Mouse (Mus musculus) bone marrow macrophage, adult 2 months (primary cell): ENCODE measurements around the gene Eftud2. TPM values are rescaled to one million over a fixed set of nuclear protein-coding genes. Genes with fewer than 3 reads are reported as not detected.

Experiments
- H3K27ac ChIP-seq: 2 replicates; pipeline ENCODE4 v1.5.1; 2012; ENCODE audit warnings: low read depth, low read length; ENCODE audit not compliant: insufficient read depth
- H3K4me1 ChIP-seq: 2 replicates; pipeline ENCODE4 v1.6.1; 2012; ENCODE audit warnings: low read length; ENCODE audit not compliant: control insufficient read depth, insufficient read depth
- H3K4me3 ChIP-seq: 2 replicates; pipeline ENCODE4 v1.5.1; 2012; ENCODE audit warnings: mild to moderate bottlenecking, low read length, moderate library complexity; ENCODE audit not compliant: insufficient read depth
- CTCF ChIP-seq: IDR thresholded peaks from 2 replicates; pipeline ENCODE4 v1.5.1; 2012; ENCODE audit warnings: low read depth, mild to moderate bottlenecking, low read length, moderate library complexity
- POLR2A ChIP-seq: IDR thresholded peaks from 2 replicates; pipeline ENCODE4 v1.6.1; 2012; ENCODE audit warnings: mild to moderate bottlenecking, low read depth, low read length, borderline replicate concordance
- polyA plus RNA-seq: library from polyadenylated mRNA; stranded (reverse); fragments of >200 nt; gene quantifications from 2 replicates; pipeline ENCODE4 v1.2.4, GENCODE M21; 2012; ENCODE audit not compliant: missing spikeins, insufficient read depth, insufficient read length

Gene Eftud2
- polyA plus RNA-seq, 1 experiment = 40.2 TPM

DNA sequence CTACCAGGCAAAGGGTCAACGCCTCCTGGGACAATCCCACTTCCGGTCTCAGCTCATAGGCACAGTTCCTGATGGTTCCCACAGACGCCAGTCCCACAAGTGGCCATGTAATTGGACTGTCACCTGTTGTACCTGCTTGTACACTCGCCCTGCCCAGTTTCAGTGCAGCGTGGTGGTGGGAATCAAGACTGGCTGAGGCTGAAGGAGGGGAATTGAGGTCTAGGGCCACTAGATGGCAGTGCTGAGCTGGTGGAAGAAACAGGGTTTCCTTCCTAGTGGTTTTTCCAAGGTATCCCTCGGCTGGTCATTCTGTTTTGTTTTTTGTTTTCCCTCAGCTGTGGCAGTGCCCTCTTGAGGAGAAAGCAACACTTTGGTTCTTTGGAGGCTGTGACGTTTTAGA, 20.0 kb upstream of the Eftud2 start, which contains the start of gene Gfap:
Gene Gfap (minus strand): TSS at position 150 of the 400 bp plus-strand sequence.
- no peak within 1 kb of the TSS for H3K27ac ChIP-seq
- TF ChIP-seq POLR2A = no peak
- TF ChIP-seq CTCF = peak; percentile 88
- H3K4me1 ChIP-seq = no peaks in the 10 kb centered on the region
- no peak within 1 kb of the TSS for H3K4me3 ChIP-seq

DNA sequence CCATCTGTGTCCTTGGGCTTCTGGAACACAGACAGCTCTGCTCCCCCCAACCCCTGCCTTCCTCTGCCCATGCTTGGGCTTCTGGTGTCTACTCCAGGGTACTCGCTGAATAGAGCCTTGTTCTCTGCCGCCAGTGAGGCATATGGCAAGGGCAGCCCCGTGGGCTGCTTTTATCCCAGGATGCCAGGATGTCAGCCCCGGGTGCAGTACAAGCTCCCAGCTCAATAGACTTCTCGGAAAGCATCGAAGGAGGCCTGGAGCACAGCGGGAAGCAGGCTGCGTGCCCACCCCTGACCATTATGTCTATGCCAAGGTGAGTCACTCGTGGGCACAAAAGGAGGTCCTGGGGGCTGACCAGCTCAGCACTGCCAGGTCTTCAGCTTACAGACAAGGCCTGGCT, 17.6 kb upstream of the Eftud2 start:
- Histone ChIP-seq H3K27ac (no peak overlapping the region), H3K4me1 (peaks cover 12% of the 10 kb centered on the region), H3K4me3 (no peak overlapping the region)
- no peak for TF ChIP-seq POLR2A
- no peak for TF ChIP-seq CTCF

GRCm38 (mm10) chr11:102896641-102897040, 15.9 kb upstream of the Eftud2 start:
- TF ChIP-seq POLR2A = no peak
- no peak for TF ChIP-seq CTCF
- H3K27ac ChIP-seq = no peak overlapping the region
- H3K4me3 ChIP-seq = no peak overlapping the region
- peaks cover 15% of the 10 kb centered on the region for H3K4me1 ChIP-seq

DNA sequence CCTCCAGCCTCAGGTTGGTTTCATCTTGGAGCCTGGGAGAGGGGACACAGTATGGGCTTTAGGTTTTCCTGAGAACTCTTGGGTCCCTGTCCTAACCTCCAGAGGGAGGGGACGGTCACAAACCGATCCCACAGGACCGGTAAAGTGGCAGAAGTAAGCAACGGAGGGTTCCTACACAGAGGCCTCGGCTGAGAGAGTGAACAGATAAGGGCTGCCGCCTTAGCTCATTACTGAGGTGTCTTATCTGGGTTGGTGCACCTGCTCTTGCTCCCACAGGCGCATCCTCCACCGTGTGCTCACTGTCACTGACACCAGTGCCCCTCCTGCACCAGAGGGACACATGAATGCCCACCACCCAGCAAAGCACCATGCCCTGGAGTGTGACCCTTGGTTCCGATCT, 15.0 kb upstream of the Eftud2 start:
- Histone ChIP-seq H3K27ac (no peak overlapping the region), H3K4me3 (no peak overlapping the region), H3K4me1 (peaks cover 15% of the 10 kb centered on the region)
- no peak for TF ChIP-seq CTCF
- no peak for TF ChIP-seq POLR2A

DNA sequence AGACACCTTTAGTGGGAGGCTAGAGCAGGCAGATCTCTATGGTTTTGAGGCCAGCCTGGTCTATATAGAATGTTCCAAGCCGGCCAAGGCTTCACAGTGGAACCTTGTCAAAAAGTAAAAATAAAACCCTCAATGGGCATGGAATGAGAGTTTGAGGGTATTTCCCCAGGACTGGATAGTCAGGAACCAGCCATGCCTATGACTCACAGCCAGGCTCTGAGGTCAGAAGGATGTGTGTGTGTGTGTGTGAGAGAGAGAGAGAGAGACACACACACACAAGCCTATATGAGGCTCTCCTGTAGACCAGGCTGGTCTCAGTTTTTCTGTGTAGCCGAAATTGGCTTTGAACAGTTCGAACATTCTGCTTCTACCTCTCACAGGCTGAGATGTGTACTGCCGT, 13.9 kb upstream of the Eftud2 start:
- Histone ChIP-seq H3K4me3 (no peak overlapping the region), H3K27ac (no peak overlapping the region), H3K4me1 (peaks cover 15% of the 10 kb centered on the region)
- no peak for TF ChIP-seq POLR2A
- no peak for TF ChIP-seq CTCF

- H3K4me3 ChIP-seq = peak overlapping the region; percentile 21
- no peak for TF ChIP-seq POLR2A
- no peak; the same call in 1 of the 2 replicates for TF ChIP-seq CTCF
- peaks cover 15% of the 10 kb centered on the region for H3K4me1 ChIP-seq
- H3K27ac ChIP-seq = no peak overlapping the region
Observed at GRCm38 (mm10) chr11:102893015-102893651, 12.3 kb upstream of the Eftud2 start.

GRCm38 (mm10) chr11:102890096-102890495, 9.3 kb upstream of the Eftud2 start:
- no peak for TF ChIP-seq CTCF
- Histone ChIP-seq H3K27ac (no peak overlapping the region), H3K4me3 (no peak overlapping the region), H3K4me1 (peaks cover 12% of the 10 kb centered on the region)

DNA sequence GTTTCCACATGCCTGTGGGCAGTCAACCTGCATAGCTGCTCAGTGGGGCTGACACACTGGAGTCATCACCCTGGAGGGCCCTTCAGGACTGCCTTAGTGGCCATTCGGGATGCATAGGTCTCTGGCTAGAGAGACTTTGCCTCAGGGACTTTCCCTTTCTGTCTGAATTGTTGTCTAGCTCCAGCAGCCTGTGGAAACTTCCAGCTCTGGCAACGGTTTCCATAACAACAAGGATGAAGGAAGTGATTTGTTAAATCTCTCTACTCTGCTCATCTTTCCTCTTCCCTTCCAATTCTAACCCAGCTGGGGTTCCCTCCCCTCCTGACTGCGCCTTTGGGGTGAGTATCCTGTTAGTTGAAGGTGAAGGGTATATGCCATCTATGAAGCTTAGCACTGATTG, 7.3 kb upstream of the Eftud2 start:
- Histone ChIP-seq H3K4me3 (no peak overlapping the region), H3K27ac (no peak overlapping the region), H3K4me1 (no peaks in the 10 kb centered on the region)
- no peak for TF ChIP-seq POLR2A
- TF ChIP-seq CTCF = no peak

DNA sequence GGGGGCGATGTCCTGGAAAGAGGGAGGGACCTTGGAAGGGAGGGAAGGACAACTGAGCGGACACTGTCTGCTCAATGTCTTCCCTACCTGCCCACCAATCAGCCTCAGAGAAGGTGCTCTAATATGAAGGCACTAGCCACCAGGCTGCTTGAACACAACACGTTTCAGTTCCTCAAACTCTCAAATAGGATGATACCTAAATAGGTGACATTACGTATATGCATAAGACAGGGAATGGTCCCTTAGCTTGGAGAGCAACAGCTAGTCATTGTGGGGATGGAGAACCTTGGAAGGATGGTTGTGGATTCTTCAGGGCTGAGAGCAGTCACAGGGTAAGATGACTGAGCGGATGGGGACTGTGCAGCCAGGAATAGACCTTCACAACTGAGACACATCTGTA, 6.6 kb upstream of the Eftud2 start:
- TF ChIP-seq POLR2A (no peak), CTCF (no peak)
- H3K4me3 ChIP-seq = no peak overlapping the region
- no peaks in the 10 kb centered on the region for H3K4me1 ChIP-seq
- no peak overlapping the region for H3K27ac ChIP-seq

DNA sequence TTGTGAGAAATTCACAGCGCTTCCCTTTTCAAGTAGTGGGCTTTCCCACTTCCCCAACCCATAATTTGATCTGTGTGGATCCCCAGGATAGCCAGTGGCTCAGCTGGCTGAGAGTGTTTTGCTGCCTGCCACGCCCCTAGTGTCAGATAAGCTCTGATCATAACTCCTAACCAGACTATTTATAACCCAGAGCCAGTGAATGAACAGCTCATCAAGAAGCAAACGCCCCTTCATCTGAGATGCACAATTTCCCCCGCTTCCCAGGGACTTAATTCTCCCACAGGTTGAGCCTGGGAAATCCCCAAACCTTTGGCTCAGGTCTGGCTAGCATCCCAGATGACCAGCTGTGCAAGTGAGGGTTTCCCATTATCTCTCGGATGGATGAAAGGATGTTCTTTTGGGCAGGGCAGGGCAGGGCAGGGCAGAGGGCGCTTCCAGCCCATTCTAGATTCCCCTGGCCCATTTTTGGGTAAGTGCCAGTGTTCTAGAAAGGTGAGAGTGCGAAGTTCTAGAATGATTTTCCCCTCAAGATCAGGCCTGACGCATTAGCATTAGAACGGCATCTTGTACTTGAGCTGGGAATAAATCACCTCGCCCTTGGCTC, 3.9 kb upstream of the Eftud2 start, which contains the start of gene Fam187a:
Gene Fam187a (plus strand): TSS at position 554 of the 604 bp plus-strand sequence.
- no peak within 1 kb of the TSS for H3K27ac ChIP-seq
- TF ChIP-seq CTCF (no peak), POLR2A (no peak)
- peaks cover 6% of the 10 kb centered on the region for H3K4me1 ChIP-seq
- no peak within 1 kb of the TSS for H3K4me3 ChIP-seq
